In the genomic region with DNA sequence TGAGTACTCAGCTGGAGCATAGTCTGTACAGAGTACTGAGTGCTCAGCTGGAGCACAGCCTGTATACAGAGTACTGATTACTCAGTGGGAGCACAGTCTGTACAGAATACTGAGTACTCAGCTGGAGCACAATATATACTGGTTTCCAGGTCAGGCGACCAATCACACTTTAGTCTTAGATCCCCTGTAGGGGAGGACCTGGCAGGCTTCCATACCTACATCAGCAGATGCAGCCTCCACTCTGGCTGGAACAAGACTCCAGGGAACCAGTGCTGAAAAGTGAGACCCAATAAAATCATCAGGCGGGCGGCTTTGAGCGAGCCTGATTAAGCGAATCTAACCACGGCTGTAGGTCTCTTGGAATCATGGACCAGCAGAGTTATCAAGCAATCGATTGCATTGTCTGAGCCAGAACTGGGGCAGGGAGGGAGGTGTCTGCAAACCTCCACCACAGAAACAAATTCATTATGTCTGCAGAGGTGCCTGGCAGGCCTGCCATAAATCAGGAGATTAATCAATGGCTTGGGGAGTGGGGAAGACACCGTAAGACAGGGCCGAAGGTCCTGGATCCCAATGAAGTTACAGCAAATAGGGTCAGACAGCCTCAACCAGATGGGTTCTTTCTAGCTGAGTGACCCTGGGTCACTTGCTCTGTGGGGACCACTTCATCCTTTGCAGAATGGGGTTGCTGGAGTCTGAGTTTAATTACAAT, we compare ENCODE assay signal across 10 mouse cellular contexts. TPM values are rescaled to one million over a fixed set of nuclear protein-coding genes. Genes with fewer than 3 reads are reported as not detected.
DNase-seq lines count a peak whose midpoint lies in the region; ATAC-seq and TF ChIP-seq lines count a peak whose summit lies in the region.
"Had no signal": no experiment of that assay in that cellular context is flagged by ENCODE, and none has a peak within 500 bp of the region (broad histone marks: within the 10 kb centered on the region; RNA-seq: fewer than 3 reads in every experiment).

No protein-coding gene starts in this region.

- H3K4me1 ChIP-seq in forebrain, embryonic 13.5 days: peaks cover 15% of the 10 kb centered on the region
- H3K4me1 ChIP-seq in forebrain, embryonic 15.5 days: peaks cover 6% of the 10 kb centered on the region
- peaks cover 43% of the 10 kb centered on the region for H3K4me1 ChIP-seq in limb, embryonic 10.5 days
- H3K4me1 ChIP-seq in neural tube, embryonic 11.5 days (ENCODE audit: control insufficient read depth, insufficient read depth, low read length): peaks cover 15% of the 10 kb centered on the region
- H3K4me1 ChIP-seq in liver, postnatal 0 days (ENCODE audit: insufficient read depth): no peaks in the 10 kb centered on the region

- 76% methylated on average over 9 of the region's 9 CpGs for WGBS in forebrain, embryonic 13.5 days
- WGBS in forebrain, embryonic 15.5 days: 65% methylated on average over 9 of the region's 9 CpGs
- WGBS in limb, embryonic 10.5 days: 25% methylated on average over 9 of the region's 9 CpGs
- 15% methylated on average over 9 of the region's 9 CpGs for WGBS in neural tube, embryonic 11.5 days
- 75% methylated on average over 9 of the region's 9 CpGs for WGBS in liver, postnatal 0 days (ENCODE audit: insufficient replicate concordance)

- peak; percentile 66 for DNase-seq in embryo, embryonic 11 days
- peak; percentile 47 for DNase-seq in limb, embryonic 10.5 days (ENCODE audit: low spot score)
- DNase-seq in neural tube, embryonic 11.5 days (ENCODE audit: low spot score): peak; percentile 60
- no peak for DNase-seq in frontal cortex, postnatal 36 days (ENCODE audit: low spot score in 2 of 2)
- no peak for DNase-seq in right cerebral cortex, postnatal 25 days
- DNase-seq in liver, postnatal 0 days: no peak
- DNase-seq: gastrocnemius, postnatal 25 days had no signal

- no peak overlapping the region for H3K4me2 ChIP-seq in forebrain, embryonic 13.5 days
- H3K4me2 ChIP-seq in forebrain, embryonic 15.5 days (replicated peaks): no peak overlapping the region
- no peak overlapping the region for H3K4me2 ChIP-seq in neural tube, embryonic 11.5 days (ENCODE audit: low read depth)
- H3K4me2 ChIP-seq in liver, postnatal 0 days (ENCODE audit: low read depth, low read length): no peak overlapping the region

- no peak for TF ChIP-seq CTCF in liver, postnatal 0 days (IDR thresholded peaks at IDR 0.05; ENCODE audit: low read depth)

- H3K9me3 ChIP-seq in forebrain, embryonic 13.5 days (replicated peaks): no peaks in the 10 kb centered on the region
- no peaks in the 10 kb centered on the region for H3K9me3 ChIP-seq in forebrain, embryonic 15.5 days
- no peaks in the 10 kb centered on the region for H3K9me3 ChIP-seq in limb, embryonic 10.5 days (replicated peaks)
- no peaks in the 10 kb centered on the region for H3K9me3 ChIP-seq in neural tube, embryonic 11.5 days (ENCODE audit: control insufficient read depth, low read length)
- no peaks in the 10 kb centered on the region for H3K9me3 ChIP-seq in liver, postnatal 0 days (ENCODE audit: low read length)

- no peaks in the 10 kb centered on the region for H3K27me3 ChIP-seq in forebrain, embryonic 13.5 days
- H3K27me3 ChIP-seq in forebrain, embryonic 15.5 days: no peaks in the 10 kb centered on the region
- 0 out of 2 replicates have a peak, but pooled peaks cover 4% of the 10 kb centered on the region for H3K27me3 ChIP-seq in limb, embryonic 10.5 days (ENCODE audit: low read depth, poor library complexity, severe bottlenecking)
- H3K27me3 ChIP-seq in neural tube, embryonic 11.5 days (ENCODE audit: control insufficient read depth, insufficient read depth, low read length): no peaks in the 10 kb centered on the region
- no peaks in the 10 kb centered on the region for H3K27me3 ChIP-seq in liver, postnatal 0 days (ENCODE audit: insufficient read depth, low read length)

- H3K27ac ChIP-seq in forebrain, embryonic 13.5 days: peak overlapping the region; percentile 25; the same call in 1 of the 2 replicates
- no peak overlapping the region for H3K27ac ChIP-seq in forebrain, embryonic 15.5 days (replicated peaks)
- H3K27ac ChIP-seq in limb, embryonic 10.5 days: peak overlapping the region; percentile 8; the same call in 1 of the 2 replicates
- peak overlapping the region; percentile 60 for H3K27ac ChIP-seq in neural tube, embryonic 11.5 days (ENCODE audit: low read depth, low read length)
- H3K27ac ChIP-seq in liver, postnatal 0 days (ENCODE audit: low read depth): no peak overlapping the region

- ATAC-seq in forebrain, embryonic 13.5 days: no peak
- no peak for ATAC-seq in forebrain, embryonic 15.5 days (replicated peaks)
- peak; percentile 72 for ATAC-seq in neural tube, embryonic 11.5 days (ENCODE audit: insufficient read depth, low FRiP score, low TSS enrichment)
- ATAC-seq in liver, postnatal 0 days: no peak

- no peak overlapping the region for H3K4me3 ChIP-seq in forebrain, embryonic 13.5 days
- H3K4me3 ChIP-seq in forebrain, embryonic 15.5 days: no peak overlapping the region
- H3K4me3 ChIP-seq in limb, embryonic 10.5 days: no peak overlapping the region
- H3K4me3 ChIP-seq in neural tube, embryonic 11.5 days (ENCODE audit: low read depth, low read length): no peak overlapping the region
- no peak overlapping the region for H3K4me3 ChIP-seq in liver, postnatal 0 days (ENCODE audit: low read depth, low read length)

- no peaks in the 10 kb centered on the region for H3K36me3 ChIP-seq in forebrain, embryonic 13.5 days (ENCODE audit: poor library complexity, severe bottlenecking)
- no peaks in the 10 kb centered on the region for H3K36me3 ChIP-seq in forebrain, embryonic 15.5 days
- no peaks in the 10 kb centered on the region for H3K36me3 ChIP-seq in limb, embryonic 10.5 days
- no peaks in the 10 kb centered on the region for H3K36me3 ChIP-seq in neural tube, embryonic 11.5 days (ENCODE audit: control insufficient read depth, insufficient read depth, low read length)
- H3K36me3 ChIP-seq in liver, postnatal 0 days (replicated peaks; ENCODE audit: insufficient read depth, low read length): no peaks in the 10 kb centered on the region

- no peak for TF ChIP-seq EP300 in liver, postnatal 0 days (IDR thresholded peaks at IDR 0.05; ENCODE audit: low read depth)

- H3K9ac ChIP-seq in forebrain, embryonic 13.5 days: no peak overlapping the region
- no peak overlapping the region for H3K9ac ChIP-seq in forebrain, embryonic 15.5 days (replicated peaks)
- H3K9ac ChIP-seq in neural tube, embryonic 11.5 days (ENCODE audit: low read length): no peak overlapping the region
- H3K9ac ChIP-seq in liver, postnatal 0 days (replicated peaks): no peak overlapping the region

RNA-seq across cellular contexts. Expression of a gene that starts 42.0 kb away (rescaled TPM):
- polyA plus RNA-seq in forebrain, embryonic 13.5 days (2015; fragmentation: Nextera tagmentation; extraction: Ambion mirVana): 4.7 and 6.9 TPM in 2 replicates
- 7.9 and 8.4 TPM in 2 replicates for polyA plus RNA-seq in forebrain, embryonic 15.5 days (2015; fragmentation: Nextera tagmentation; extraction: Ambion mirVana)
- 1.5 and 2.0 TPM in 2 replicates for polyA plus RNA-seq in limb, embryonic 10.5 days (2016; fragmentation: Nextera tagmentation; extraction: Ambion mirVana)
- 10.2 and 11.3 TPM in 2 replicates for polyA plus RNA-seq in neural tube, embryonic 11.5 days (2014; fragmentation: Nextera tagmentation; extraction: Ambion mirVana)
- 0.04 TPM in 1 of 2 replicates, not detected in the other for polyA plus RNA-seq in liver, postnatal 0 days (2015; fragmentation: Nextera tagmentation; extraction: Ambion mirVana)
- polyA plus RNA-seq: C2C12 had no signal

Comparison
In these comparisons a context has a peak if more than half of its experiments do, and no peak if none do; other contexts are left out.
1. H3K27ac ChIP-seq: peak in forebrain, embryonic 13.5 days (single experiment), limb, embryonic 10.5 days (single experiment) and neural tube, embryonic 11.5 days (single experiment); none in forebrain, embryonic 15.5 days (single experiment) and liver, postnatal 0 days (single experiment).
2. DNase-seq: peak in embryo, embryonic 11 days (single experiment), limb, embryonic 10.5 days (single experiment) and neural tube, embryonic 11.5 days (single experiment); none in frontal cortex, postnatal 36 days (0 of 2), right cerebral cortex, postnatal 25 days (single experiment) and liver, postnatal 0 days (single experiment).